Mouse (Mus musculus) brain, embryonic 14.5 days (tissue): Measurements from ENCODE around the gene Tmem208.

Experiments used
- CTCF ChIP-seq: fragments of 200-500 bp; IDR thresholded peaks from 2 replicates; pipeline ENCODE4 v1.5.1; 2012; ENCODE audit warnings: inconsistent platforms, mild to moderate bottlenecking, moderate library complexity, borderline replicate concordance; ENCODE audit not compliant: insufficient read depth, insufficient read length; ENCODE audit errors: extremely low read depth
- POLR2A ChIP-seq: fragments of 200-500 bp; IDR thresholded peaks from 2 replicates; pipeline ENCODE4 v1.6.1; 2012; ENCODE audit warnings: mild to moderate bottlenecking, inconsistent platforms, borderline replicate concordance; ENCODE audit not compliant: poor library complexity, insufficient read depth, insufficient read length, severe bottlenecking; ENCODE audit errors: extremely low read depth

- TF ChIP-seq CTCF, result no peak
- TF ChIP-seq POLR2A, result no peak
These were observed 30.9 kb upstream of the Tmem208 start for GRCm38 (mm10) chr8:105295256-105295655.
